Mouse (Mus musculus) spleen, adult 2 months (tissue): ENCODE measurements around the gene Phldb2. TPM values are rescaled to one million over a fixed set of nuclear protein-coding genes. Genes with fewer than 3 reads are reported as not detected.
A peak's percentile ranks its signal among the peaks of the same experiment; 100 is the strongest.

Source experiments
- DNase-seq, 2 experiments: peaks; one replicate each; pipeline versions ENCODE4 v3.0.0 to v3.0.0-alpha.2; 2012 to 2021; ENCODE audit warnings: low spot score in 2 of 2, low read depth in 1 of 2
- H3K27ac ChIP-seq: fragments of 200-500 bp; 2 replicates; pipeline ENCODE4 v1.5.1; 2012; ENCODE audit warnings: low read length, inconsistent platforms; ENCODE audit not compliant: insufficient read depth
- H3K27me3 ChIP-seq: fragments of 200-500 bp; 2 replicates; pipeline ENCODE4 v1.6.1; 2012; ENCODE audit warnings: mild to moderate bottlenecking, moderate library complexity, low read length, inconsistent platforms; ENCODE audit not compliant: control insufficient read depth, insufficient read depth
- H3K36me3 ChIP-seq: fragments of 200-500 bp; 2 replicates; pipeline ENCODE4 v1.6.1; 2012; ENCODE audit warnings: mild to moderate bottlenecking, low read length, inconsistent platforms; ENCODE audit not compliant: control insufficient read depth, insufficient read depth
- H3K4me1 ChIP-seq: fragments of 200-500 bp; 2 replicates; pipeline ENCODE4 v1.6.1; 2011; ENCODE audit warnings: inconsistent platforms; ENCODE audit not compliant: control insufficient read depth, insufficient read depth, insufficient read length
- H3K4me3 ChIP-seq: fragments of 200-500 bp; 2 replicates; pipeline ENCODE4 v1.5.1; 2011; ENCODE audit warnings: mild to moderate bottlenecking, inconsistent platforms; ENCODE audit not compliant: insufficient read depth, insufficient read length; ENCODE audit errors: extremely low read depth
- CTCF ChIP-seq: fragments of 200-500 bp; IDR thresholded peaks from 2 replicates; pipeline ENCODE4 v1.5.1; 2011; ENCODE audit warnings: mild to moderate bottlenecking, inconsistent platforms; ENCODE audit not compliant: insufficient read depth, insufficient read length, insufficient replicate concordance; ENCODE audit errors: extremely low read depth
- POLR2A ChIP-seq: fragments of 200-500 bp; IDR thresholded peaks from 2 replicates; pipeline ENCODE4 v1.6.1; 2011; ENCODE audit warnings: low read depth, low read length, inconsistent platforms
- WGBS: fragments of 180-500 bp; shearing (Covaris S2); methylation state at CpG from one replicate; pipeline ENCODE4 v1.1.7; 2018; 5-methylcytosine and 5-hydroxymethylcytosine counted together
- polyA plus RNA-seq: library from polyadenylated mRNA; depleted of rRNA; stranded (reverse); fragments of >200 nt; gene quantifications from 2 replicates; pipeline ENCODE4 v1.2.3, GENCODE M21; 2012

Gene Phldb2
- polyA plus RNA-seq, 1 experiment = 5.0 TPM

DNA sequence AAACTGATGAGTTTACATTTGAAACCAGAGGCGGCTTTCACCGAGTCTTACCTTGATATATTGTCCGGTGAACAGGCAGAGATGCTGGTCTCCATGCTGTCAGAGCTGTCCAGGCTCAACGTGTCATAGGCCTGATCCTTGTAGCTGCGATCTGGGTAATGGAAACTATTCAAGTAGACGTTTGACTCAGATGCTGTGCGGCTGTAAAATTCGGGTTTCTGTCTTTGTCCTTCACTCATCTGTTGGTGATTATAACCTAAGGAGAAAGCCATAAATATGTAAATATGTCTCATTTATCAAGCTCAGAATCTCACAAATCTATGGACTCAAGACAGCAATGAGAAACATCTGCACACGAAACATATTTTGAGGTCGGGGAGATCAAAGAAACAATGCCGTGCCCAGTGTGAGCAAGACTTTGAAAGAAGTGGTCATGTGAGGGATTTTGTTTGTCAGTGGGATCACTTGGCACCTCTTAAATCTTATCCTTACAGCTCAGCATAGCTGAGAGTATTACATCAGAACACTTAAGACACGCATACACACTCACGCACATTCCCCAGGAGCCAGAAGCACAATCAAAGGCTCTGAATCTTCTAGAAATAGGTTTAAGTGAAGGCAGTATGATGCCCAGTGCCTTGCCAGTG lies 190.4 kb downstream of the Phldb2 start:
- 91% methylated on average over 13 of the region's 13 CpGs for WGBS
- H3K27me3 ChIP-seq = no peaks in the 10 kb centered on the region
- no peak for TF ChIP-seq POLR2A
- TF ChIP-seq CTCF = no peak

DNA sequence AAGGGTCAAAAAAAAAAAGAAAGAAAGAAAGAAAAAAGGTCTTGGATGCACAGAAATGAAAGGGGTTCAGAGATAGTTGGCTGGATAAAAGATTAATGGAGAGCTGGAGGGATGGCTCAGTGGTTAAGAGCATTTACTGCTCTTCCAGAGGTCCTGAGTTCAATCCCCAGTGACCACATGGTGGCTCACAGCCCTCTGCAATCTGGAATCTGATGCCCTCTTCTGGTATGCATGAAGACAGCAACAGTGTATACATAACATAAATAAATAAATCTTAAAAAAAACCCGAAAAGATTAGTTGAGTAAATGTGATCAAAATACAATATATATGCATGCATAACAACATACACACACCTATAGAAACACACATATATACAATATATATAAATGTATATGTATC lies 192.0 kb downstream of the Phldb2 start:
- TF ChIP-seq POLR2A (no peak), CTCF (no peak)
- Histone ChIP-seq H3K4me1 (no peaks in the 10 kb centered on the region), H3K27ac (no peak overlapping the region), H3K4me3 (no peak overlapping the region), H3K36me3 (no peaks in the 10 kb centered on the region), H3K27me3 (no peaks in the 10 kb centered on the region)
- no peak for DNase-seq
- WGBS = 73% methylated on average over 1 of the region's 1 CpGs

More for the DNA sequence above, 190.4 kb downstream of the Phldb2 start:
- no peak for DNase-seq
- Histone ChIP-seq H3K27ac (no peak overlapping the region), H3K4me3 (no peak overlapping the region), H3K4me1 (no peaks in the 10 kb centered on the region), H3K36me3 (no peaks in the 10 kb centered on the region)

DNA sequence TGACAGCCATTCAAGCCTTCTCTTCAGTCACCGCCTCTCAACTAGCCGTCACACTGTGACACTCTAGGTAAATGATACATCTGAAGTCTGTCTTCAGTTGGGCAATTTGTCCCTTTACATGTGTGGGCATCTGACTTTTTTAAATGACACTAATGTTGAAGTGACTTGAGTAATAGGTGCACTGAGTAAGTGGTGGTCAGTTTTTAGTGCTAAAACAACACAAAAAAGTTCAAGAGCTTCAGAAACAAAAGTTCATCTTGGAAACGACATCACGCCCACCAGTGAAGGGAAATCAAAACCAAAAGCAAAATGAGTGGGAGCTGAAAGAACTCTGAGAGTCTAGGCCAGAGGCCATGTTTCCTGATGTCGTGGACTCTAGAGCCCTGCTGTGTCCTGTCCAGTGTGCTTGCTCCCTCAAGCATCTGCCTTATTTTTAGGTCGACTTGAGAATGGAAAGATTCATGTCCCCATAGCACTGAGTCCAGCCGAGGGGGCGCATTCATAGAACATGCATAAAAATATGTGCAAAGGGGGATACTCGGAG lies 194.6 kb downstream of the Phldb2 start:
- TF ChIP-seq CTCF (no peak), POLR2A (no peak)
- Histone ChIP-seq H3K4me1 (no peaks in the 10 kb centered on the region), H3K27me3 (no peaks in the 10 kb centered on the region), H3K27ac (no peak overlapping the region), H3K36me3 (no peaks in the 10 kb centered on the region), H3K4me3 (no peak overlapping the region)
- 72% methylated on average over 9 of the region's 9 CpGs for WGBS
- DNase-seq = no peak

DNA sequence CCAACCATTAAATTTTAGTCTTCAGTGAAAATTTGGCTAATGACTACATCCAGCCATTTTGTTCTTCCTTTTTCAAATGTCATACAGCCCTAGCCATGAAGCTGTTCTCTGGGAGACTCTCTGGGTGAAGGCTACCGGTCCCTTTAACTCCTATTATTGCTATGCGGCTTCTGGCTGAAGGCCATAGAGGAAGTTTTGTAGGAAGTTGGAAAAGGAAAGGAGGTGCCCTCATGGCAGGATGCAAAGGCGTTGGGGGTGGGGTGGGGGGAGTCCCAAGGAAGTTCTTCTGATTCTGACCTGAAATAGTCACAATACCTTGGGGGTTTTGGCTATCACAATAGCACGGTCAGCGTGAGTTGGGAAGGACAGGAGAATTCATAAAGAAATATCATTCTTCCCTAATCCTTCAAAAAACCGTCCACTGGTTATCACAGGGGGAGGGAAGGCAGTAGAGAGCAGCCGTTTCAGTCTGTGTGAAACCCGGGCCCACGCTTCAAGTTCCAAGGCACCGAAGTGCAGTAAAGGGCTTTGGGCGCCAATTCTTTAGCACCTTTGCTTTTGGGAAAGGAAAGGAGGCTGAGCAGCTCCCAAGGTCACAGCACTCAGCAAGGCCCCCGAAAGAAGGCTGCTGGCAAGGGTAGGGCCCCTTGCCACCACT lies 195.8 kb downstream of the Phldb2 start:
- TF ChIP-seq POLR2A (no peak), CTCF (no peak)
- WGBS = 54% methylated on average over 12 of the region's 12 CpGs
- no peaks in the 10 kb centered on the region for H3K4me1 ChIP-seq
- no peak for DNase-seq
- no peak overlapping the region for H3K4me3 ChIP-seq
- H3K36me3 ChIP-seq = no peaks in the 10 kb centered on the region
- no peaks in the 10 kb centered on the region for H3K27me3 ChIP-seq
- peak overlapping the region; percentile 54 for H3K27ac ChIP-seq

DNA sequence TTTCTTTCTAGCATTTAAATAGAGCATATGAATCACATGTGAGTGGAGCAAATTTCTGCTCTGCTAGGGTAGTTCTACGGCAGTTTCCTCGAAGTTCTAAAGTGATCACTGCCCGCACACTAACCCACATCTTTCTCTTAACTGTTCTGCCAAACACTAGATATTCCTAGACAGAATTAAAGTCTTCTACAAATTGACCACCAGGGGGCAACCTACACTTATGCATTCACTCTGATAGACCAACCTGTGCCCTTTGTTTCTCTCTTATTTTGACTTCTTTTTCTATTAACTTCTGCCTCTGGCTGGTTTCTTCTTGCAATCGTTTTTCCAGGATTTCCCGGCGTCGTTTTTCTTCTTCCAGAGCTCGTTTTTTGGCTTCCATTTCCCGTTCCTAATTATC lies 196.5 kb downstream of the Phldb2 start:
- 16% methylated on average over 9 of the region's 9 CpGs for WGBS
- H3K27ac ChIP-seq = no peak overlapping the region
- DNase-seq = peak in 1 of 2 experiments; percentile 21
- no peak for TF ChIP-seq CTCF
- TF ChIP-seq POLR2A = no peak
- no peaks in the 10 kb centered on the region for H3K27me3 ChIP-seq
- H3K36me3 ChIP-seq = no peaks in the 10 kb centered on the region
- no peak overlapping the region for H3K4me3 ChIP-seq
- no peaks in the 10 kb centered on the region for H3K4me1 ChIP-seq

DNA sequence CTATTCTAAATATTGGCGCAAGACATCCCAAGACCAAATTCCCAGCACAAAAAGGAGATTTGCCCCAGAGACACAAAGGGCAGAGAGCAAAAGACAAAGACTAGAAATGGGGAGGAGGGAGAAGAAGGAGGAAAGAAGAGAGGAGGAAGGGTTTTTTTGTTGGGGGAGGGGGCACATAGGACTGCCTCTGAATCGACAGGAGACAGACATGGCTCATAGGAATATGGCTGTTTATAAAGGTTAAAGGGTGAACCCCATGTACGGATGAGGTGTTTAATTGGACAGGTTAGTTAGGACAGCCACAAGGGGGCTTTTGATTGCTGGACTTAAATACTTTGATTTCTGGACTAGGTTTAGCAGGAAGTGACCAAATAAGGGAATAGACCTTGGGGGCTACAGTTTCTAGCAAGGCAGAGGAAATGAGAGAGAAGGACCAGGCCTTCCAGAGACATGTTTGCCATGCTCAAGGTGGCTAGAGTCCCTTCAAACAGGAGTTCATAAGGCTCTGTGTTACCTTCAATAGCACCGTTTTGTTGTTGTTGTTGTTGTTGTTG lies 209.7 kb downstream of the Phldb2 start:
- Histone ChIP-seq H3K27me3 (no peaks in the 10 kb centered on the region), H3K4me1 (peaks cover 2% of the 10 kb centered on the region; the same call in 1 of the 2 replicates), H3K27ac (no peak overlapping the region), H3K36me3 (no peaks in the 10 kb centered on the region), H3K4me3 (no peak overlapping the region)
- DNase-seq = no peak
- WGBS = 81% methylated on average over 4 of the region's 4 CpGs
- TF ChIP-seq CTCF (no peak), POLR2A (no peak)
